Mouse (Mus musculus) CD4-positive, CD25-positive, alpha-beta regulatory T cell, adult 4 months (primary cell): ENCODE measurements around the gene Kcnk3. TPM values are rescaled to one million over a fixed set of nuclear protein-coding genes. Genes with fewer than 3 reads are reported as not detected.

ENCODE experiments used
- ATAC-seq: one replicate; pipeline ENCODE4 v1.8.0; 2017
- polyA plus RNA-seq, 2 experiments: library from polyadenylated mRNA; unstranded; fragments of 100-300 nt; shearing (Covaris generic); gene quantifications; one replicate each; pipeline ENCODE4 v1.2.1; 2017

The Kcnk3 gene
- polyA plus RNA-seq, 2 experiments from 2014 or later: 0.47 TPM; not detected in 1

- ATAC-seq: no peak
Observed at GRCm38 (mm10) chr5:30614221-30614620, 26.3 kb downstream of the Kcnk3 start.

- no peak for ATAC-seq
Observed at GRCm38 (mm10) chr5:30615416-30615815, 27.4 kb downstream of the Kcnk3 start.

GRCm38 (mm10) chr5:30615819-30616218 is 27.8 kb downstream of the Kcnk3 start:
- ATAC-seq: no peak

- no peak for ATAC-seq
Observed at GRCm38 (mm10) chr5:30616644-30617043, 28.7 kb downstream of the Kcnk3 start.

- no peak for ATAC-seq
Observed at GRCm38 (mm10) chr5:30617357-30617756, 29.4 kb downstream of the Kcnk3 start.

- no peak for ATAC-seq
Observed at GRCm38 (mm10) chr5:30617851-30618250, 29.9 kb downstream of the Kcnk3 start.

GRCm38 (mm10) chr5:30618376-30619003 is 30.5 kb downstream of the Kcnk3 start:
- ATAC-seq: no peak

- ATAC-seq: no peak
Observed at GRCm38 (mm10) chr5:30619211-30619610, 31.2 kb downstream of the Kcnk3 start.

- ATAC-seq: no peak
Observed at GRCm38 (mm10) chr5:30620567-30620966, 32.6 kb downstream of the Kcnk3 start.

- ATAC-seq: no peak
Observed at GRCm38 (mm10) chr5:30621211-30621790, 33.3 kb downstream of the Kcnk3 start.

GRCm38 (mm10) chr5:30621844-30622176 is 33.8 kb downstream of the Kcnk3 start:
- no peak for ATAC-seq

GRCm38 (mm10) chr5:30622177-30622840 is 34.3 kb downstream of the Kcnk3 start:
- peak; percentile 49 for ATAC-seq

GRCm38 (mm10) chr5:30622841-30623185 is 34.8 kb downstream of the Kcnk3 start:
- ATAC-seq: peak; percentile 11

- no peak for ATAC-seq
Observed at GRCm38 (mm10) chr5:30623380-30623779, 35.4 kb downstream of the Kcnk3 start.

GRCm38 (mm10) chr5:30624311-30624710 is 36.3 kb downstream of the Kcnk3 start:
- no peak for ATAC-seq

- no peak for ATAC-seq
Observed at GRCm38 (mm10) chr5:30624908-30625307, 36.9 kb downstream of the Kcnk3 start.

GRCm38 (mm10) chr5:30625379-30625778 is 37.4 kb downstream of the Kcnk3 start:
- ATAC-seq: no peak

- no peak for ATAC-seq
Observed at GRCm38 (mm10) chr5:30626331-30627105, 38.5 kb downstream of the Kcnk3 start.

- ATAC-seq: no peak
Observed at GRCm38 (mm10) chr5:30628511-30628910, 40.5 kb downstream of the Kcnk3 start.

- no peak for ATAC-seq
Observed at GRCm38 (mm10) chr5:30630401-30630800, 42.4 kb downstream of the Kcnk3 start.

- ATAC-seq: no peak
Observed at GRCm38 (mm10) chr5:30632134-30632533, 44.2 kb downstream of the Kcnk3 start.

GRCm38 (mm10) chr5:30636994-30637393 is 49.0 kb downstream of the Kcnk3 start:
- no peak for ATAC-seq

GRCm38 (mm10) chr5:30638041-30638440 is 50.1 kb downstream of the Kcnk3 start:
- ATAC-seq: peak; percentile 51
